ENCODE assay signal across 11 mouse cellular contexts in the genomic region with DNA sequence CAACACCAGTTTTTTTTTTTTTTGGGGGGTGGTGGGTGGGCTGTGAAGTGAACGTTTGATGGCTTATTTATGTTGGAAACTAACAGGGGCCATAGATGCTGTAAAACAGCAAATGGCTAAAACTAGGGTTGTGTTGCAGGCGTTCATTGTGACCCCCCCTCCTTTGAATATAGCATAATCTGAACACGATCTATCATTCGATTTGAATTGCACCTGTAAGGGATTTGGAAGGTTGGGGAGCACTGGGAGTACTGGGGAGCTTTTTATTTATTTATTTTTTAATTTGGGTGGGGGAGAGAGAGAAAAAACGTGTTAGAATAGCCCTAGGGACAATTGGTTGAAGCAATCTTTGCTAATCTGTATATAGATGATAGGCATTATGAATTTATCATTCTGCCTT. TPM values are rescaled to one million over a fixed set of nuclear protein-coding genes. Genes with fewer than 3 reads are reported as not detected.
A peak's percentile ranks its signal among the peaks of the same experiment; 100 is the strongest.
DNase-seq lines count a peak whose midpoint lies in the region; ATAC-seq and TF ChIP-seq lines count a peak whose summit lies in the region.
"Had no signal": no experiment of that assay in that cellular context is flagged by ENCODE, and none has a peak within 500 bp of the region (broad histone marks: within the 10 kb centered on the region; RNA-seq: fewer than 3 reads in every experiment).

No protein-coding gene starts in this region.

- no peaks in the 10 kb centered on the region; the same call in 1 of the 2 replicates for H3K27me3 ChIP-seq in forebrain, embryonic 16.5 days (replicated peaks; ENCODE audit: control insufficient read depth, insufficient read depth, low read length)
- no peaks in the 10 kb centered on the region for H3K27me3 ChIP-seq in midbrain, embryonic 11.5 days (ENCODE audit: control insufficient read depth, insufficient read depth, low read length)
- H3K27me3 ChIP-seq: limb, embryonic 15.5 days had no signal

- peak overlapping the region; percentile 8; the same call in 1 of the 2 replicates for H3K9ac ChIP-seq in forebrain, embryonic 16.5 days (replicated peaks; ENCODE audit: low read depth, low read length)
- H3K9ac ChIP-seq in midbrain, embryonic 11.5 days (ENCODE audit: low read length) = peak overlapping the region; percentile 69; the same call in 1 of the 2 replicates

- WGBS in forebrain, embryonic 16.5 days = 18% methylated on average over 5 of the region's 5 CpGs
- WGBS in midbrain, embryonic 11.5 days = 34% methylated on average over 5 of the region's 5 CpGs

- no peaks in the 10 kb centered on the region for H3K9me3 ChIP-seq in forebrain, embryonic 16.5 days (ENCODE audit: control insufficient read depth, low read length)
- no peaks in the 10 kb centered on the region for H3K9me3 ChIP-seq in midbrain, embryonic 11.5 days (ENCODE audit: control insufficient read depth, low read length)
- H3K9me3 ChIP-seq: limb, embryonic 15.5 days had no signal

- H3K4me2 ChIP-seq in forebrain, embryonic 16.5 days (ENCODE audit: low read length) = peak overlapping the region; percentile 62
- peak overlapping the region; percentile 74 for H3K4me2 ChIP-seq in midbrain, embryonic 11.5 days

- peak; percentile 4 to 13 for DNase-seq in cerebellum, postnatal 10 days
- DNase-seq in brain, embryonic 14.5 days (ENCODE audit: low read depth) = peak; percentile 61
- peak; percentile 89 for DNase-seq in midbrain, embryonic 11.5 days (ENCODE audit: low spot score, missing footprints)
- DNase-seq in thymus, postnatal 36 days = no peak
- no peak for DNase-seq in c-Kit-positive CD71-positive TER-119-positive erythroid progenitor cells, embryonic 14.5 days (ENCODE audit: low spot score)
- DNase-seq in layer of hippocampus, postnatal 36 days = no peak

- ATAC-seq in cerebellum, adult (ENCODE audit: insufficient number of reproducible peaks, low FRiP score, low TSS enrichment) = no peak
- ATAC-seq in forebrain, embryonic 16.5 days = no peak
- ATAC-seq in midbrain, embryonic 11.5 days (ENCODE audit: low FRiP score) = no peak

- TF ChIP-seq POLR2A in brain, embryonic 14.5 days (IDR thresholded peaks at IDR 0.05; ENCODE audit: borderline replicate concordance, extremely low read depth, insufficient read depth, insufficient read length, poor library complexity, severe bottlenecking) = no peak

- peak overlapping the region; percentile 41; the same call in 1 of the 2 replicates for H3K27ac ChIP-seq in forebrain, embryonic 16.5 days (ENCODE audit: low read length)
- H3K27ac ChIP-seq in midbrain, embryonic 11.5 days (ENCODE audit: low read depth, low read length) = no peak overlapping the region

- H3K4me3 ChIP-seq in forebrain, embryonic 16.5 days (replicated peaks; ENCODE audit: low read length) = peak overlapping the region; percentile 69
- H3K4me3 ChIP-seq in midbrain, embryonic 11.5 days (ENCODE audit: low read depth, low read length) = peak overlapping the region; percentile 54; the same call in 1 of the 2 replicates

- H3K4me1 ChIP-seq in forebrain, embryonic 16.5 days (replicated peaks; ENCODE audit: control insufficient read depth, insufficient read depth, low read length) = peaks cover 16% of the 10 kb centered on the region
- no peaks in the 10 kb centered on the region for H3K4me1 ChIP-seq in midbrain, embryonic 11.5 days (ENCODE audit: control insufficient read depth, insufficient read depth, low read length)

- TF ChIP-seq CTCF in brain, embryonic 14.5 days (IDR thresholded peaks at IDR 0.05; ENCODE audit: borderline replicate concordance, extremely low read depth, insufficient read depth, insufficient read length) = no peak

- no peaks in the 10 kb centered on the region for H3K36me3 ChIP-seq in forebrain, embryonic 16.5 days (ENCODE audit: control insufficient read depth, insufficient read depth)
- H3K36me3 ChIP-seq in midbrain, embryonic 11.5 days (ENCODE audit: control insufficient read depth, insufficient read depth, low read length) = no peaks in the 10 kb centered on the region
- H3K36me3 ChIP-seq: G1E; limb, embryonic 15.5 days had no signal

RNA-seq across cellular contexts. Expression of gene Ncam2, which starts 1.0 kb away (rescaled TPM):
- 5.7 and 11.5 TPM in 2 replicates for polyA plus RNA-seq in brain, embryonic 14.5 days (2012; rRNA removed)
- polyA plus RNA-seq in forebrain, embryonic 16.5 days (2015; fragmentation: Nextera tagmentation; extraction: Ambion mirVana) = 8.3 and 12.3 TPM in 2 replicates
- 3.5 and 3.7 TPM in 2 replicates for polyA plus RNA-seq in midbrain, embryonic 11.5 days (2014; fragmentation: Nextera tagmentation; extraction: Ambion mirVana)
- total RNA-seq in layer of hippocampus, postnatal 36 days (2021) = 10 to 100 TPM; 51.3 to 52.0 TPM
- total RNA-seq: megakaryocyte-erythroid progenitor cell, adult 5-6 weeks had no signal
- polyA plus RNA-seq: G1E had no signal

Comparison
In these comparisons a context has a peak if more than half of its experiments do, and no peak if none do; other contexts are left out.
1. DNase-seq: peak in cerebellum, postnatal 10 days (2 of 2), brain, embryonic 14.5 days (single experiment) and midbrain, embryonic 11.5 days (single experiment); none in thymus, postnatal 36 days (0 of 2), c-Kit-positive CD71-positive TER-119-positive erythroid progenitor cells, embryonic 14.5 days (single experiment) and layer of hippocampus, postnatal 36 days (0 of 2).